Mouse (Mus musculus) adipose tissue, adult 10 weeks (tissue): Measurements from ENCODE around the gene L1cam. TPM values are rescaled to one million over a fixed set of nuclear protein-coding genes. Genes with fewer than 3 reads are reported as not detected.

ENCODE experiments used
- polyA plus RNA-seq: library from polyadenylated mRNA; stranded (reverse); fragments of 350-450 nt; fragmentation: Illumina TruSeq; extraction: RNeasy Lipid Tissue Mini Kit (QIAGEN cat#74804); gene quantifications from one replicate; pipeline ENCODE4 v1.2.3, GENCODE M21; 2014; ENCODE audit warnings: low read depth, low replicate concordance

Gene L1cam
- polyA plus RNA-seq, result 3.0 TPM

GRCm38 (mm10) chrX:73895719-73896118 is at the start of gene L1cam:
TSS of gene L1cam (minus strand) at chrX:73896105.

GRCm38 (mm10) chrX:73930402-73931062 is 34.6 kb upstream of the L1cam start, which contains the start of gene Renbp:
TSS of gene Renbp (minus strand) at chrX:73930850.

GRCm38 (mm10) chrX:73921823-73922549 is 26.1 kb upstream of the L1cam start, which contains the start of the genes Arhgap4 and Naa10:
TSS of gene Arhgap4 (minus strand) at chrX:73921870.
TSS of gene Naa10 (minus strand) at chrX:73921944.

GRCm38 (mm10) chrX:73891551-73892152 is 4.3 kb downstream of the L1cam start, which contains the start of gene Avpr2:
TSS of gene Avpr2 (plus strand) at chrX:73892102.

GRCm38 (mm10) chrX:73824185-73825151 is 71.4 kb downstream of the L1cam start, which contains the start of gene Pdzd4:
TSS of gene Pdzd4 (minus strand) at chrX:73824969.

Other genes with a start within 250 kb of the L1cam start
- 6.6 TPM for gene Pnck, start 236.0 kb downstream of the L1cam start, polyA plus RNA-seq
- 23.2 TPM for gene Slc6a8, start 223.0 kb downstream of the L1cam start, polyA plus RNA-seq
- gene Bcap31, start 179.9 kb downstream of the L1cam start, polyA plus RNA-seq, result 200 TPM
- gene Abcd1, start 179.5 kb downstream of the L1cam start, polyA plus RNA-seq, result 15.1 TPM
- gene Plxnb3, start 139.0 kb downstream of the L1cam start, polyA plus RNA-seq, result 1.1 TPM
- 1.7 TPM for gene Srpk3, start 121.7 kb downstream of the L1cam start, polyA plus RNA-seq
- 154 TPM for gene Idh3g, start 109.2 kb downstream of the L1cam start, polyA plus RNA-seq
- gene Ssr4, start 109.1 kb downstream of the L1cam start, polyA plus RNA-seq, result 363 TPM
- gene Pdzd4, start 71.1 kb downstream of the L1cam start, polyA plus RNA-seq, result 2.1 TPM
- gene Avpr2, start 4.0 kb downstream of the L1cam start, polyA plus RNA-seq, result not detected
- 7.3 TPM for gene Arhgap4, start 25.8 kb upstream of the L1cam start, polyA plus RNA-seq
- 54.4 TPM for gene Naa10, start 25.8 kb upstream of the L1cam start, polyA plus RNA-seq
- gene Renbp, start 34.7 kb upstream of the L1cam start, polyA plus RNA-seq, result 40.5 TPM
- gene Hcfc1, start 70.3 kb upstream of the L1cam start, polyA plus RNA-seq, result 48.2 TPM
- 137 TPM for gene Irak1, start 127.8 kb upstream of the L1cam start, polyA plus RNA-seq
- 1.7 TPM for gene Opn1mw, start 231.4 kb upstream of the L1cam start, polyA plus RNA-seq
- gene Mecp2, start 239.3 kb upstream of the L1cam start, polyA plus RNA-seq, result 25.6 TPM